Mouse (Mus musculus) hindlimb bud, embryonic 11.5 days (tissue): Measurements from ENCODE around the gene Olfr1252.

Experiments used
- DNase-seq: peaks from one replicate; pipeline ENCODE4 v3.0.0-alpha.2; 2012; ENCODE audit warnings: low read depth, low spot score; ENCODE audit errors: extremely low spot score

The Olfr1252 gene

DNA sequence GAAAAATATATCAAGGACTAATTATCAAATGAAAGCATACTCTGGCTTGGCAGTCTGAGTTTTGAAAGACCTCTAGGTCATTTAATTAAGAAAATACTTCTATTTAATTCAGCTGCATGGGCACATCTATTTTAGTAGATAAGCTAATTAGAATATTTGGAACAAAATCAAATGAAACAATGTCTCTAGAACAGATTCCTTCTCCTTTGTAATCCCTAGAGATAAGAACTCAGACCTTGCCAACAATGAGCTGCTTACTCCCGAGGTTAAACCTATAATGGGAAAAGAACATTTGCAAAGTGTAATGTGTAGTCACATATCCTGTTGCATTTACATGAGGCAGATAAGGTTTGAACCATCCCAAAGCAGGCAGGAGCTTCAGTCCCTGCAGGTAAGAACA, at the start of gene Olfr1252:
Gene Olfr1252 (minus strand): TSS at position 101 of the 400 bp plus-strand sequence.
- DNase-seq, result no peak

DNA sequence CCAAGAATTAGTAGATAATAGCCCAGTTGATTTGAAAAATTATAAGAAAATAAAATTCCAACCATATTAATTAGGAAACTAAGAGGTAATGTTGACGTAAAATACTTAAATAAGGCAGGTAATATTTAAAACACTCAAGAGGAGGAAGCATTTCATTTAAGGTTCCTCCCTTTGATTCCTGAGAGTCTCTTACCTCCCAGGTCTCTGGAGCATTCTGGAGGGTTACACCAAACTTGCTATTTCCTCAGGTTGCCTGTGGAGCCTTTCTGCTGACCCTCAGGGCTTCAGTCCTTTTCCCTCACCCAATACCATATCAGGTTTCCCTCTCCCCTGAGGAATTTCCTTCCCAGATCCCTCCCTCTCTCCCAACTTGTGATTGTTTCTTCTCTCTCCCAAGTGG, 32.2 kb upstream of the Olfr1252 start, which contains the start of gene Olfr1253:
Gene Olfr1253 (minus strand): TSS at position 101 of the 400 bp plus-strand sequence.
- no peak for DNase-seq

DNA sequence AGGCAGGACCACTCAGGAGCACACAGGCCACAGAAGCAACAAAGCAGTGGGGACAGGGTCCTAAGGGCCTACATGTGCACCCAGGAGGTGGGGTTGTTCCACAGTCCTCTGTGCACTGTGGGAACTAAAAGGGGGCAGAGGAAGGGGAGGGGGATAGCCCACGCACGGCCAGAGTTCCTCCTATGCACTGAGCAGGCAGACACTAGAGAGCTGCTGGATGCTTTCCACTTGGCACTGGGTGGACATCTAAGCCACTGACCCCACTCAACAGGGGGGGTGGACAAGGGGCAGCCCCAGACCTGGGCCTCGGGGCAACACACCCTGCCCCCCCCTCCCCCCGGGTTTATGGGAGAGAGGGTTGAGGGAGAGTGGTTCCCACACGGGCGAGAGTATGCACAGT, 32.8 kb downstream of the Olfr1252 start:
- no peak for DNase-seq

DNA sequence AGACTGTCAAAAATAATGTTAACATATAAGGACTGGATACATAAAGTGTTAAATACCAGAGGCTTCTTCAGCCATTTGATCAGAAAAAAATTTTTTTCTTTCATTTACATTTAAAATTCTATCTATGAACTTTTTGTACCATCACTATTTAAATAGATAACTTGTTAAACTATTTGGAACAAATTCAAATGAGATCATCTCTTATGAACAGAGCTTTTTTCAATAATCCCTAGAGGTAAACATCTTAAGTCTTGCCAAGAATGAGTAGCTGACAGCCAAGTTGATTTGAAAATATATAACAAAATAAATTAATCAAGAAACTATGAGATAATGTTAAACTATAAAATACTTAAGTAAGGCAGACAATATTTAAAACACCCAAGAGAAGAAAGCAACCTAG, 53.0 kb downstream of the Olfr1252 start, which contains the start of gene Olfr1251:
Gene Olfr1251 (minus strand): TSS at position 101 of the 400 bp plus-strand sequence.
- DNase-seq, result no peak
